Mouse (Mus musculus): ENCODE measurements at regions not wholly inside any gene's neighbourhood (a gene's known extent, or its start where the extent isn't known, plus 50 kb on each side); places are given as distances from the start of the nearest gene placed in this dataset.

GRCm38 (mm10) chr5:112012505-112013164 lies 239.7 kb downstream of the Cryba4 start:
- no peak for DNase-seq (ENCODE audit: low spot score in 2 of 2)

GRCm38 (mm10) chr5:112018925-112019324 lies 233.4 kb downstream of the Cryba4 start:
- no peak for DNase-seq (ENCODE audit: low spot score in 2 of 2)

GRCm38 (mm10) chr5:112020882-112021281 lies 231.4 kb downstream of the Cryba4 start:
- no peak for DNase-seq (ENCODE audit: low spot score in 2 of 2)

- DNase-seq (ENCODE audit: low spot score in 2 of 2): peak in 1 of 2 experiments; percentile 44
Observed at GRCm38 (mm10) chr5:112029955-112030354, 222.4 kb downstream of the Cryba4 start.

- no peak for DNase-seq (ENCODE audit: low spot score in 2 of 2)
Observed at GRCm38 (mm10) chr5:112032036-112032435, 220.3 kb downstream of the Cryba4 start.

- DNase-seq (ENCODE audit: low spot score in 2 of 2): no peak
Observed at GRCm38 (mm10) chr5:112035426-112035825, 216.9 kb downstream of the Cryba4 start.

GRCm38 (mm10) chr5:112037080-112037479 lies 215.2 kb downstream of the Cryba4 start:
- DNase-seq (ENCODE audit: low spot score in 2 of 2): no peak

GRCm38 (mm10) chr5:112039645-112040372 lies 212.5 kb downstream of the Cryba4 start:
- DNase-seq (ENCODE audit: low spot score in 2 of 2): no peak

GRCm38 (mm10) chr5:112040678-112041077 lies 211.6 kb downstream of the Cryba4 start:
- DNase-seq (ENCODE audit: low spot score in 2 of 2): no peak

GRCm38 (mm10) chr5:112041285-112041684 lies 211.0 kb downstream of the Cryba4 start:
- peak in 1 of 2 experiments; percentile 54 for DNase-seq (ENCODE audit: low spot score in 2 of 2)

GRCm38 (mm10) chr5:112042236-112042635 lies 210.1 kb downstream of the Cryba4 start:
- no peak for DNase-seq (ENCODE audit: low spot score in 2 of 2)

- DNase-seq (ENCODE audit: low spot score in 2 of 2): no peak
Observed at GRCm38 (mm10) chr5:112050046-112050782, 202.1 kb downstream of the Cryba4 start.

GRCm38 (mm10) chr5:112050906-112051305 lies 201.4 kb downstream of the Cryba4 start:
- peak; percentile 46 to 54 for DNase-seq (ENCODE audit: low spot score in 2 of 2)

GRCm38 (mm10) chr5:112051786-112052185 lies 200.5 kb downstream of the Cryba4 start:
- DNase-seq (ENCODE audit: low spot score in 2 of 2): no peak

GRCm38 (mm10) chr5:112053600-112054155 lies 198.6 kb downstream of the Cryba4 start:
- no peak for DNase-seq (ENCODE audit: low spot score in 2 of 2)

GRCm38 (mm10) chr5:112055018-112055417 lies 197.3 kb downstream of the Cryba4 start:
- no peak for DNase-seq (ENCODE audit: low spot score in 2 of 2)

GRCm38 (mm10) chr5:112069917-112070316 lies 182.4 kb downstream of the Cryba4 start:
- DNase-seq (ENCODE audit: low spot score in 2 of 2): no peak

GRCm38 (mm10) chr5:112072456-112072855 lies 179.9 kb downstream of the Cryba4 start:
- DNase-seq (ENCODE audit: low spot score in 2 of 2): no peak

- no peak for DNase-seq (ENCODE audit: low spot score in 2 of 2)
Observed at GRCm38 (mm10) chr5:112077097-112077496, 175.2 kb downstream of the Cryba4 start.

GRCm38 (mm10) chr5:112077840-112078600 lies 174.3 kb downstream of the Cryba4 start:
- DNase-seq (ENCODE audit: low spot score in 2 of 2): peak; percentile 54 to 63

- DNase-seq (ENCODE audit: low spot score in 2 of 2): peak; percentile 7 to 43
Observed at GRCm38 (mm10) chr5:112081006-112081405, 171.3 kb downstream of the Cryba4 start.

Data from left cerebral cortex, adult 18-20 months (tissue).